Mouse (Mus musculus): ENCODE data around the gene Rac2.

The Rac2 gene

GRCm38 (mm10) chr15:78587050-78587994 lies 14.7 kb upstream of the Rac2 start:
- peak; percentile 89 for DNase-seq

- no peak for DNase-seq
Measured at GRCm38 (mm10) chr15:78585404-78585803, 12.8 kb upstream of the Rac2 start.

- DNase-seq, result no peak
Measured at GRCm38 (mm10) chr15:78583352-78583751, 10.8 kb upstream of the Rac2 start.

- DNase-seq, result no peak
Measured at GRCm38 (mm10) chr15:78576284-78576810, 3.8 kb upstream of the Rac2 start.

GRCm38 (mm10) chr15:78572270-78572600 lies 348 bp downstream of the Rac2 start:
- no peak for DNase-seq

- DNase-seq, result peak; percentile 25
Measured at GRCm38 (mm10) chr15:78571554-78572269, 871 bp downstream of the Rac2 start.

GRCm38 (mm10) chr15:78570170-78570569 lies 2.4 kb downstream of the Rac2 start:
- no peak for DNase-seq

- no peak for DNase-seq
Measured at GRCm38 (mm10) chr15:78567608-78568120, 4.9 kb downstream of the Rac2 start.

- no peak for DNase-seq
Measured at GRCm38 (mm10) chr15:78564764-78565435, 7.7 kb downstream of the Rac2 start.

GRCm38 (mm10) chr15:78563937-78564336 lies 8.6 kb downstream of the Rac2 start:
- no peak for DNase-seq

- no peak for DNase-seq
Measured at GRCm38 (mm10) chr15:78563344-78563743, 9.2 kb downstream of the Rac2 start.

- no peak for DNase-seq
Measured at GRCm38 (mm10) chr15:78559141-78559979, 13.2 kb downstream of the Rac2 start.

GRCm38 (mm10) chr15:78557693-78558535 lies 14.7 kb downstream of the Rac2 start:
- DNase-seq, result no peak

GRCm38 (mm10) chr15:78554545-78555313 lies 17.9 kb downstream of the Rac2 start:
- no peak for DNase-seq

GRCm38 (mm10) chr15:78549189-78549734 lies 23.3 kb downstream of the Rac2 start:
- DNase-seq, result no peak

- no peak for DNase-seq
Measured at GRCm38 (mm10) chr15:78548711-78549110, 23.9 kb downstream of the Rac2 start.

- no peak for DNase-seq
Measured at GRCm38 (mm10) chr15:78548336-78548665, 24.3 kb downstream of the Rac2 start.

GRCm38 (mm10) chr15:78547415-78548335 lies 24.9 kb downstream of the Rac2 start:
- DNase-seq, result peak; percentile 62

- no peak for DNase-seq
Measured at GRCm38 (mm10) chr15:78546060-78546459, 26.5 kb downstream of the Rac2 start.
